Mouse (Mus musculus) spleen, postnatal 14 days (tissue): ENCODE data around the gene Ppp1r14d.

Experiments
- DNase-seq, 2 experiments: peaks; one replicate each; pipeline ENCODE4 v3.0.0; 2021 to 2022; ENCODE audit warnings: low spot score in 2 of 2

Gene Ppp1r14d

GRCm38 (mm10) chr2:119172862-119173576 lies 56.7 kb downstream of the Ppp1r14d start:
- DNase-seq = peak in 1 of 2 experiments; percentile 45

GRCm38 (mm10) chr2:119172446-119172845 lies 57.3 kb downstream of the Ppp1r14d start:
- no peak for DNase-seq

- no peak for DNase-seq
These were observed 58.1 kb downstream of the Ppp1r14d start for GRCm38 (mm10) chr2:119171574-119171973.

GRCm38 (mm10) chr2:119170282-119170681 lies 59.4 kb downstream of the Ppp1r14d start:
- DNase-seq = no peak
